Mouse (Mus musculus): ENCODE data around the gene Mrps16. TPM values are rescaled to one million over a fixed set of nuclear protein-coding genes. Genes with fewer than 3 reads are reported as not detected.

The Mrps16 gene
- 57.0 and 60.5 TPM in 2 replicates for polyA plus RNA-seq (2015; fragmentation: Nextera tagmentation; extraction: Ambion mirVana)

DNA sequence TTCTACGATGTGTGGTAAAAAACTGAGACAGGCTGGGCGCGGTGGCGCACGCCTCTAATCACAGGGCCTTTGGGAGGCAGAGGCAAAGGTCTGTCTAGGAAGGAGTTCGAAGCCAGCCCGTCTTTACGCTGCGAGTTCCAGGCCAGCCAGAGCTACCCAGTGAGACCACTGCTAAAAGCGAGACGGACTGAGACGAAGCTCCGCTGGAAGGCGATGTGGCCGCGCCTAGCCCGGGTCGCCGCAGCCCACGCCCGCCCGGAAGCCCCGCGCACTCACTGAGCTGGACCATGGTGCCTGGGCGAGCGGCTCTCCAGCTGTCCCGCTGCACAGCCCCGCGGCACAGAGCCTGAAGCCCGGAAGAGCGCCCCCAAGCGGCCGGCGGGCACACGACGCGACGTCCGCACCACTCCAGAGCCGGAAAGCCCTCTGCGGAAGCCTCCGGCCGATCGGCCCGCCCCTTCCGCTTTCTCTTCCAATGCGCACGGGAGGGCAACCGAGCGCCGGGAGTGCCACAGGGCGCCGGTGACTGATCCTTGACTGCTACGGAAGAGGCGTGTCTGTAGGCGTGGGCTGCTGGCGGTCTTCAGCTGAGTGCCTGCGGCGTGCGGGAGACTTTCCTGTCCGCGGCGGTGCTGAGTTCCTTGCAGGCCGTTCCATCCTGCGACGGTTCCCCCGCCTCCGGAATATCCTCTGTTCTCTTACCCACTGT lies at the start of gene Mrps16:
Gene Mrps16 (minus strand): TSS at position 430 of the 709 bp plus-strand sequence.
- Histone ChIP-seq H3K9ac (peak within 1 kb of the TSS; percentile 82), H3K4me2 (peak within 1 kb of the TSS; percentile 61), H3K36me3 (replicated peaks) (peaks cover 4% of the 10 kb centered on the region; the same call in 1 of the 2 replicates), H3K9me3 (no peaks in the 10 kb centered on the region), H3K4me3 (peak within 1 kb of the TSS; percentile 78), H3K4me1 (peaks cover 22% of the 10 kb centered on the region), H3K27me3 (replicated peaks) (no peaks in the 10 kb centered on the region), H3K27ac (peak within 1 kb of the TSS; percentile 91)
- WGBS: under 1% methylated on average over 68 of the region's 68 CpGs
- ATAC-seq (replicated peaks): peak; percentile 94

GRCm38 (mm10) chr14:20442252-20442651 lies 48.8 kb upstream of the Mrps16 start:
- ATAC-seq (replicated peaks): no peak
- no peaks in the 10 kb centered on the region for H3K27me3 ChIP-seq (replicated peaks)
- H3K4me2 ChIP-seq: peak overlapping the region; percentile 10; the same call in 1 of the 2 replicates
- H3K36me3 ChIP-seq (replicated peaks): no peaks in the 10 kb centered on the region
- no peak overlapping the region for H3K27ac ChIP-seq
- no peak overlapping the region for H3K4me3 ChIP-seq
- no peaks in the 10 kb centered on the region for H3K9me3 ChIP-seq
- H3K4me1 ChIP-seq: no peaks in the 10 kb centered on the region
- WGBS: 43% methylated on average over 17 of the region's 17 CpGs
- H3K9ac ChIP-seq: no peak overlapping the region

DNA sequence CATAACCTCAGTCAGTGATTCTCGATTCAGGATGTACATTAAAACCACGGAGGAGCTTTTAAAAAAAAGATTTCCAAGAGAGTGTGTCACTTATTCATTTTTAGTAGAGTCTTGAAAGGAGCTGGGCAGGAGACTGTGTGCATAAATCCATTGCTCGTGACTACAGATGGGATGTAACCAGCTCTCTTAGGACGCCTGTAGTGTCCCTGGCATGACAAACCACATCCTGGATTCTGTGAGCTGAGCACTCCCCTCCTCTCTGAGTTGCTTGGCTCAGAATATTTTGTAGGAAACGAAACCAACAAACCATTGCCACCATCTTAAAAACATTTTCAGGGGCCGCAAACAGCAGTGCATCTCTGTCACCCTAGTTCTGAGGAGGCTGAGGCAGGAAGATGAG lies 43.5 kb upstream of the Mrps16 start:
- Histone ChIP-seq H3K4me3 (no peak overlapping the region), H3K36me3 (replicated peaks) (no peaks in the 10 kb centered on the region), H3K9me3 (no peaks in the 10 kb centered on the region), H3K4me1 (no peaks in the 10 kb centered on the region), H3K4me2 (no peak overlapping the region), H3K27me3 (replicated peaks) (no peaks in the 10 kb centered on the region), H3K27ac (no peak overlapping the region), H3K9ac (no peak overlapping the region)
- 76% methylated on average over 6 of the region's 6 CpGs for WGBS
- ATAC-seq (replicated peaks): no peak

- WGBS: 92% methylated on average over 4 of the region's 4 CpGs
- Histone ChIP-seq H3K4me3 (no peak overlapping the region), H3K27me3 (replicated peaks) (no peaks in the 10 kb centered on the region), H3K27ac (no peak overlapping the region), H3K4me1 (no peaks in the 10 kb centered on the region), H3K9me3 (no peaks in the 10 kb centered on the region), H3K9ac (no peak overlapping the region), H3K36me3 (replicated peaks) (no peaks in the 10 kb centered on the region), H3K4me2 (no peak overlapping the region)
- no peak for ATAC-seq (replicated peaks)
Measured at GRCm38 (mm10) chr14:20432420-20432819, 39.0 kb upstream of the Mrps16 start.

- H3K9me3 ChIP-seq: no peaks in the 10 kb centered on the region
- no peaks in the 10 kb centered on the region for H3K36me3 ChIP-seq (replicated peaks)
- no peak overlapping the region for H3K9ac ChIP-seq
- no peak for ATAC-seq (replicated peaks)
- no peak overlapping the region for H3K4me2 ChIP-seq
- no peak overlapping the region for H3K4me3 ChIP-seq
- H3K27ac ChIP-seq: no peak overlapping the region
- no peaks in the 10 kb centered on the region for H3K27me3 ChIP-seq (replicated peaks)
- H3K4me1 ChIP-seq: no peaks in the 10 kb centered on the region
- WGBS: 81% methylated on average over 6 of the region's 6 CpGs
Measured at GRCm38 (mm10) chr14:20431726-20432125, 38.3 kb upstream of the Mrps16 start.

DNA sequence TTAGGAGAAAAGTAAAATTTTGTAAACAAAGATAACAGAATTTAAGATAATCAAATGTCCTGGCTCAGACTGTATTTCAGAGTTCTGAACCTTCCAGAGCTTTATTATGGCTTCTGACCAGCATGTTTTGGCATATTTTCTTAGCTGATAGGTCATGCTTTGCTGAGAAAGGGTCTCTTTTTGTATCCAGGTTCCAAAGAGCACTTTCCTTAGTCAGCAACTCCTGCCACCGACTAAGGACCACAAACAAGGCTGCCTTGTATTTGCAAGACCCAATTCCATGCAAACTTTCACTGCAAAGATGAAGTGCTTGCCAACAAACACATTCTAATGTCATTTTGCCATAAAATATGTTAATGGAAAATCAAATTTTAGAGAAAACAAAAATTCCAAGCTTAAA lies 36.4 kb upstream of the Mrps16 start:
- no peak overlapping the region for H3K27ac ChIP-seq
- H3K4me3 ChIP-seq: no peak overlapping the region
- H3K4me2 ChIP-seq: no peak overlapping the region
- H3K27me3 ChIP-seq (replicated peaks): no peaks in the 10 kb centered on the region
- H3K9ac ChIP-seq: no peak overlapping the region
- no peak for ATAC-seq (replicated peaks)
- H3K36me3 ChIP-seq (replicated peaks): no peaks in the 10 kb centered on the region
- H3K9me3 ChIP-seq: no peaks in the 10 kb centered on the region
- H3K4me1 ChIP-seq: no peaks in the 10 kb centered on the region
- WGBS: 63% methylated on average over 1 of the region's 1 CpGs

DNA sequence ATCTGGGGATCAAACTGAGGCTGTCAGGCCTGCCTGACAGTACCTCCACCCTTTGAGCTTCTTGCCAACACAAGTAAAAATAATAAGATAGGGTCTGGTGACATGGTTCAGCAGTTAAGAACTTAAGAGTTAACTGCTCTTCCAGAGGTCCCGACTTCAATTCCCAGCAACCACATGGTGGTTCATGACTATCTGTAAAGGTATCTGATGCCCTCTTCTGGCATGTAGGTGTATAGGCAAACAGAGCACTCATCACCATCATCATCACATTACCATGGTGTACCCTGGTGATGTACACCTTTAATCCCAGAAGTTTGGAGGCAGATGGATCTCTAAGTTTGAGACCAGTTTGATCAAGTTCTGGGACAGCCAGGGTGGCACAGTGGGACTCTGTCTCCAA lies 35.2 kb upstream of the Mrps16 start:
- no peaks in the 10 kb centered on the region for H3K27me3 ChIP-seq (replicated peaks)
- no peaks in the 10 kb centered on the region for H3K9me3 ChIP-seq
- H3K4me3 ChIP-seq: no peak overlapping the region
- ATAC-seq (replicated peaks): no peak
- WGBS: 26% methylated on average over 1 of the region's 1 CpGs
- H3K9ac ChIP-seq: no peak overlapping the region
- H3K4me2 ChIP-seq: no peak overlapping the region
- H3K36me3 ChIP-seq (replicated peaks): no peaks in the 10 kb centered on the region
- no peak overlapping the region for H3K27ac ChIP-seq
- no peaks in the 10 kb centered on the region for H3K4me1 ChIP-seq

DNA sequence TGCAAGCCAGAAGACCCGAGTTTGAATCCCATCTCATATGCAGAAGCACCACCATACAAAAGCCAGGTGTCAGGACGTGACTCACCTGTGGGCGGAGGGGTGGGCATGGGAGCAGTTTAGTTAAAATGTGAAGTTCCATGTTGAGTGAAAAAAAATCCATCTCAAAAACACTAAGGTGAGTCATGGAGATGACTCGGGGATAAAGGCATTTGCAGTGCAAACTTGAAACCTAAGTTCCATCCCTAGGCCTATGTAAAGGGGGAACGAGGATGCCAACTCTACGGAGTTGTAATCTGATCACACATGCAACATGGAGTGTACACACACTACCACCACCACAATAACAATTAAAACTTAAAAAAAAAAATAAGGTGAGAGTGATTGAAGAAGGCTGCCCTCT lies 29.6 kb upstream of the Mrps16 start:
- Histone ChIP-seq H3K27ac (no peak overlapping the region), H3K9me3 (no peaks in the 10 kb centered on the region), H3K9ac (no peak overlapping the region), H3K36me3 (replicated peaks) (no peaks in the 10 kb centered on the region), H3K27me3 (replicated peaks) (no peaks in the 10 kb centered on the region), H3K4me2 (no peak overlapping the region), H3K4me1 (no peaks in the 10 kb centered on the region), H3K4me3 (no peak overlapping the region)
- ATAC-seq (replicated peaks): no peak
- WGBS: 86% methylated on average over 6 of the region's 6 CpGs

DNA sequence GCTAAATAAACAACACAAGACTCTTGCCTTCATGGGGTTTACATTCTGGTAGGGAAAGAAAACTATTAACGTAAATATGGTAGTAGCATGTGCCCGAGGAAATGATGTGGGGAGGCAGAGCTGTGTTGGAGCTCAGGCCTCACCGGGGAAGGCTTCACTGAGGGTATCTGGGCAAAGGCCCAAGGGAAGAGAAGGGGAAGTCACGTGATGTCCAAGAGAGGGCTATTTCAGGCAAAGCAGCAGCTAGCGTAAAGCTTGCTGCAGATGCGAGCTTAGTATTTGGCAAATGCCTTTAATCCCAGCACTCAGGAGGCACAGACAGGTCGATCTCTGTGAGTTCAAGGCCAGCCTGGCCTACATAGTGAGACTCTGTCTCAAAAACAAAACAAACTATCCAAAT lies 28.8 kb upstream of the Mrps16 start:
- Histone ChIP-seq H3K4me2 (no peak overlapping the region), H3K4me3 (no peak overlapping the region), H3K27me3 (replicated peaks) (no peaks in the 10 kb centered on the region), H3K9me3 (no peaks in the 10 kb centered on the region), H3K9ac (no peak overlapping the region), H3K4me1 (no peaks in the 10 kb centered on the region), H3K36me3 (replicated peaks) (no peaks in the 10 kb centered on the region), H3K27ac (no peak overlapping the region)
- WGBS: 72% methylated on average over 7 of the region's 7 CpGs
- ATAC-seq (replicated peaks): no peak

GRCm38 (mm10) chr14:20400071-20400470 lies 6.6 kb upstream of the Mrps16 start:
- Histone ChIP-seq H3K27ac (no peak overlapping the region), H3K36me3 (replicated peaks) (no peaks in the 10 kb centered on the region), H3K9me3 (no peaks in the 10 kb centered on the region), H3K9ac (no peak overlapping the region), H3K4me3 (no peak overlapping the region), H3K4me2 (no peak overlapping the region), H3K27me3 (replicated peaks) (no peaks in the 10 kb centered on the region), H3K4me1 (no peaks in the 10 kb centered on the region)
- 44% methylated on average over 1 of the region's 1 CpGs for WGBS
- ATAC-seq (replicated peaks): no peak

GRCm38 (mm10) chr14:20398864-20399263 lies 5.4 kb upstream of the Mrps16 start:
- H3K9ac ChIP-seq: no peak overlapping the region
- H3K36me3 ChIP-seq (replicated peaks): no peaks in the 10 kb centered on the region
- peaks cover 4% of the 10 kb centered on the region for H3K4me1 ChIP-seq
- H3K4me3 ChIP-seq: no peak overlapping the region
- H3K4me2 ChIP-seq: no peak overlapping the region
- no peak overlapping the region for H3K27ac ChIP-seq
- no peaks in the 10 kb centered on the region for H3K27me3 ChIP-seq (replicated peaks)
- 45% methylated on average over 4 of the region's 4 CpGs for WGBS
- H3K9me3 ChIP-seq: no peaks in the 10 kb centered on the region
- ATAC-seq (replicated peaks): no peak

DNA sequence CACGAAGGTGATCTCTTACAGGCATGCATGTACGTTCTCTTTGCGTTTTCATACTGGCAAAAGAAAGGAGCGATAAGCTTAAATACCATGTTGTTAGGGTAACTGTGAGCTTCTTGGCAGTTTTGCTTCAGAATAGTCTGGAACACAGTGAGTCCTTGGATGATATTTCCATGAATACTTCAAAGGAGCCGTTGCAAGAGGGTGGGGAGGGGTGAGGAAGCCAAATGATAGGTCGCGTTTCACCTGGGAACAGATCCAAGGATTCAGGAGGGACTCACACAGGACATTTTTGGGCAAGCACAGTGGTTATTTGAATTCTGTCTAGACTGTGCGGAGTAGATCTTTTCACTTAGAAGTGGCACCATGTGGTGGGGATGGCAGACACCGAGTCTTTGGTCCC lies 3.8 kb upstream of the Mrps16 start:
- H3K27me3 ChIP-seq (replicated peaks): no peaks in the 10 kb centered on the region
- no peaks in the 10 kb centered on the region for H3K36me3 ChIP-seq (replicated peaks)
- no peak overlapping the region for H3K4me2 ChIP-seq
- H3K9me3 ChIP-seq: no peaks in the 10 kb centered on the region
- no peak overlapping the region for H3K4me3 ChIP-seq
- H3K9ac ChIP-seq: no peak overlapping the region
- 84% methylated on average over 9 of the region's 9 CpGs for WGBS
- no peak for ATAC-seq (replicated peaks)
- peaks cover 11% of the 10 kb centered on the region for H3K4me1 ChIP-seq
- H3K27ac ChIP-seq: no peak overlapping the region

DNA sequence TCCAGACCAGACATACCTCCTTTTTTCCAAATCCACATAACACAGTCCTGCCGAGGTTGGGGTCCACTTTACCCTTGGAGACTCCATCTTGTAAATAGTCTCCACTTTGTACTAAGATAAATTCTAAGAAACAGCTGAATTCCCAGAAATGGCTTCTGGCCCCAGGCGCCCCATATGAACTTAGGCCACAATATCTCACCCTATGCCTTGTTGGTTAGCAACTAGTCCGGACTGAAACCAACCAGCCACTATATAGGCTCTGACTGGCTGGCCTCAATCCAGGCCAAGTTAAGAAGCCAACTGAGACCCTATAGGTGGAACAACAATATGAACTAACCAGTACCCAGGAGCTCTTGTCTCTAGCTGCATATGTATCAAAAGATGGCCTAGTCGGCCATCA lies 1.1 kb downstream of the Mrps16 start:
- Histone ChIP-seq H3K27me3 (replicated peaks) (no peaks in the 10 kb centered on the region), H3K4me2 (peak overlapping the region; percentile 61; the same call in 1 of the 2 replicates), H3K4me3 (no peak overlapping the region; the same call in 1 of the 2 replicates), H3K9me3 (no peaks in the 10 kb centered on the region), H3K27ac (no peak overlapping the region), H3K4me1 (peaks cover 32% of the 10 kb centered on the region), H3K9ac (no peak overlapping the region), H3K36me3 (replicated peaks) (peaks cover 4% of the 10 kb centered on the region; the same call in 1 of the 2 replicates)
- WGBS: 80% methylated on average over 4 of the region's 4 CpGs
- no peak for ATAC-seq (replicated peaks)
